In the genomic region with DNA sequence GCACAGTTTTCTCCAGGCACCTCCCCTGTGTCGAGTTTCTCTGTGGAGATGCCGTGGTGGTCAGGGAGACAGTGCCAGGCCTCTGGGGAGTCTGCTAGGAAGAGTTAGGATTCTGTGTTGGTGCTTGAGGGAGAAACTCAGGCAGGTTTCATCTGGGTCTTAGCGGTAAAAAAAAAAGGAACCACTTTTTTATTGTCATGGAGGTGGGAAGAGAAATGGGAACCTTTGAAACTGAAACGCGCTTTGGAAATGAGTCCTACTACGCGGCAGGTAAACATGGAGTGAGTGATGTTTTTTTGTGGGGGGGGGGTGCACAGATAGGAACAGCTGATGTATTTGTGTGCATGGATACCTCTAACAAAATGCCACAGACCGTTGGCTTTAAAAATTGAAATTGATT, we compare ENCODE assay signal across 16 mouse cellular contexts. TPM values are rescaled to one million over a fixed set of nuclear protein-coding genes. Genes with fewer than 3 reads are reported as not detected.
DNase-seq lines count a peak whose midpoint lies in the region; ATAC-seq and TF ChIP-seq lines count a peak whose summit lies in the region.
"Had no signal": no experiment of that assay in that cellular context is flagged by ENCODE, and none has a peak within 500 bp of the region (broad histone marks: within the 10 kb centered on the region; RNA-seq: fewer than 3 reads in every experiment).

No protein-coding gene starts in this region.

- no peak for TF ChIP-seq EP300 in liver, postnatal 0 days (IDR thresholded peaks at IDR 0.05; ENCODE audit: low read depth)

- TF ChIP-seq CTCF in intestine, postnatal 0 days (IDR thresholded peaks at IDR 0.05; ENCODE audit: low read depth), result no peak
- TF ChIP-seq CTCF in lung, adult 2 months (IDR thresholded peaks at IDR 0.05; ENCODE audit: insufficient read depth, low read length), result no peak
- TF ChIP-seq CTCF in liver, postnatal 0 days (IDR thresholded peaks at IDR 0.05; ENCODE audit: low read depth), result no peak

- TF ChIP-seq POLR2A in lung, adult 2 months (IDR thresholded peaks at IDR 0.05; ENCODE audit: borderline replicate concordance, extremely low read depth, low read depth, low read length), result no peak

- ATAC-seq in intestine, embryonic 14.5 days (replicated peaks; ENCODE audit: low FRiP score, low TSS enrichment, low read depth), result no peak
- no peak for ATAC-seq in intestine, postnatal 0 days
- no peak for ATAC-seq in lung, embryonic 15.5 days (ENCODE audit: borderline replicate concordance, extremely low read depth, low FRiP score, low TSS enrichment)
- ATAC-seq in intestine, embryonic 15.5 days, result no peak
- ATAC-seq in liver, postnatal 0 days, result no peak

- no peak overlapping the region for H3K4me3 ChIP-seq in intestine, embryonic 14.5 days (ENCODE audit: low read depth, low read length)
- H3K4me3 ChIP-seq in intestine, postnatal 0 days (ENCODE audit: low read depth, low read length), result no peak overlapping the region
- H3K4me3 ChIP-seq in lung, embryonic 15.5 days, result no peak overlapping the region
- H3K4me3 ChIP-seq in lung, adult 2 months (replicated peaks; ENCODE audit: extremely low read depth, low read depth, low read length), result no peak overlapping the region
- no peak overlapping the region for H3K4me3 ChIP-seq in intestine, embryonic 15.5 days (replicated peaks)
- H3K4me3 ChIP-seq in liver, postnatal 0 days (ENCODE audit: low read depth, low read length), result no peak overlapping the region
- H3K4me3 ChIP-seq: embryonic facial prominence, embryonic 13.5 days; heart, embryonic 10.5 days; hindbrain, embryonic 15.5 days; limb, embryonic 10.5 days; megakaryocyte, embryonic 14.5 days had no signal

- no peaks in the 10 kb centered on the region for H3K9me3 ChIP-seq in intestine, embryonic 14.5 days (ENCODE audit: control insufficient read depth, low read length)
- no peaks in the 10 kb centered on the region for H3K9me3 ChIP-seq in intestine, postnatal 0 days (ENCODE audit: control insufficient read depth)
- H3K9me3 ChIP-seq in lung, embryonic 15.5 days, result no peaks in the 10 kb centered on the region
- no peaks in the 10 kb centered on the region for H3K9me3 ChIP-seq in intestine, embryonic 15.5 days
- H3K9me3 ChIP-seq in liver, postnatal 0 days (ENCODE audit: low read length), result no peaks in the 10 kb centered on the region
- H3K9me3 ChIP-seq: embryonic facial prominence, embryonic 13.5 days; heart, embryonic 10.5 days; hindbrain, embryonic 15.5 days; limb, embryonic 10.5 days had no signal

- H3K36me3 ChIP-seq in intestine, embryonic 14.5 days (ENCODE audit: control insufficient read depth, insufficient read depth, low read length), result 0 out of 2 replicates have a peak, but pooled peaks cover 4% of the 10 kb centered on the region
- no peaks in the 10 kb centered on the region; the same call in 1 of the 2 replicates for H3K36me3 ChIP-seq in intestine, postnatal 0 days (ENCODE audit: control insufficient read depth, insufficient read depth)
- 0 out of 2 replicates have a peak, but pooled peaks cover 4% of the 10 kb centered on the region for H3K36me3 ChIP-seq in lung, embryonic 15.5 days
- H3K36me3 ChIP-seq in intestine, embryonic 15.5 days, result no peaks in the 10 kb centered on the region
- peaks cover 12% of the 10 kb centered on the region for H3K36me3 ChIP-seq in liver, postnatal 0 days (replicated peaks; ENCODE audit: insufficient read depth, low read length)
- H3K36me3 ChIP-seq: embryonic facial prominence, embryonic 13.5 days; heart, embryonic 10.5 days; hindbrain, embryonic 15.5 days; limb, embryonic 10.5 days had no signal

- peak overlapping the region; percentile 12; the same call in 1 of the 2 replicates for H3K4me2 ChIP-seq in intestine, embryonic 14.5 days (ENCODE audit: low read length)
- H3K4me2 ChIP-seq in intestine, postnatal 0 days (replicated peaks; ENCODE audit: low read depth), result no peak overlapping the region
- no peak overlapping the region for H3K4me2 ChIP-seq in lung, embryonic 15.5 days
- no peak overlapping the region for H3K4me2 ChIP-seq in intestine, embryonic 15.5 days (replicated peaks)
- H3K4me2 ChIP-seq in liver, postnatal 0 days (ENCODE audit: low read depth, low read length), result 0 out of 2 replicates have a peak overlapping the region, but pooled peaks have one; percentile 13
- H3K4me2 ChIP-seq: embryonic facial prominence, embryonic 13.5 days; hindbrain, embryonic 15.5 days had no signal

- no peaks in the 10 kb centered on the region for H3K27me3 ChIP-seq in intestine, embryonic 14.5 days (replicated peaks; ENCODE audit: control insufficient read depth, insufficient read depth, low read length)
- no peaks in the 10 kb centered on the region for H3K27me3 ChIP-seq in intestine, postnatal 0 days (replicated peaks; ENCODE audit: control insufficient read depth, insufficient read depth, low read length)
- no peaks in the 10 kb centered on the region for H3K27me3 ChIP-seq in lung, embryonic 15.5 days
- no peaks in the 10 kb centered on the region for H3K27me3 ChIP-seq in intestine, embryonic 15.5 days (replicated peaks)
- H3K27me3 ChIP-seq in liver, postnatal 0 days (ENCODE audit: insufficient read depth, low read length), result no peaks in the 10 kb centered on the region
- H3K27me3 ChIP-seq: hindbrain, embryonic 15.5 days had no signal

- no peak overlapping the region for H3K9ac ChIP-seq in intestine, embryonic 14.5 days (ENCODE audit: low read length)
- H3K9ac ChIP-seq in intestine, postnatal 0 days (ENCODE audit: low read depth, low read length), result no peak overlapping the region
- H3K9ac ChIP-seq in lung, embryonic 15.5 days, result no peak overlapping the region
- H3K9ac ChIP-seq in intestine, embryonic 15.5 days, result no peak overlapping the region
- H3K9ac ChIP-seq in liver, postnatal 0 days (replicated peaks), result no peak overlapping the region
- H3K9ac ChIP-seq: embryonic facial prominence, embryonic 13.5 days; hindbrain, embryonic 15.5 days had no signal

- 77% methylated on average over 8 of the region's 8 CpGs for WGBS in intestine, embryonic 14.5 days
- 68% methylated on average over 8 of the region's 8 CpGs for WGBS in intestine, postnatal 0 days
- WGBS in lung, embryonic 15.5 days, result 75% methylated on average over 8 of the region's 8 CpGs
- WGBS in lung, adult 2 months, result 78% methylated on average over 8 of the region's 8 CpGs
- WGBS in intestine, embryonic 15.5 days, result 72% methylated on average over 8 of the region's 8 CpGs
- 75% methylated on average over 8 of the region's 8 CpGs for WGBS in liver, postnatal 0 days (ENCODE audit: insufficient replicate concordance)

- no peak for DNase-seq in intestine, embryonic 14.5 days (ENCODE audit: low spot score)
- DNase-seq in lung, adult 2 months, result no peak
- DNase-seq in liver, postnatal 0 days, result no peak
- no peak for DNase-seq in embryo, embryonic 9.5 days (ENCODE audit: extremely low spot score)
- DNase-seq: cerebellum, postnatal 36 days; gastrocnemius, postnatal 10 days; heart, postnatal 36 days; thymus, postnatal 14 days had no signal

- peak overlapping the region; percentile 70; the same call in 1 of the 2 replicates for H3K27ac ChIP-seq in intestine, embryonic 14.5 days (ENCODE audit: low read depth)
- no peak overlapping the region for H3K27ac ChIP-seq in intestine, postnatal 0 days (ENCODE audit: low read depth, low read length)
- peak overlapping the region; percentile 60; the same call in 1 of the 2 replicates for H3K27ac ChIP-seq in lung, embryonic 15.5 days
- peak overlapping the region; percentile 71 for H3K27ac ChIP-seq in intestine, embryonic 15.5 days
- H3K27ac ChIP-seq in liver, postnatal 0 days (ENCODE audit: low read depth), result no peak overlapping the region
- H3K27ac ChIP-seq: heart, embryonic 10.5 days; hindbrain, embryonic 15.5 days had no signal

- peaks cover 15% of the 10 kb centered on the region for H3K4me1 ChIP-seq in intestine, embryonic 14.5 days (replicated peaks; ENCODE audit: control insufficient read depth, insufficient read depth, low read length)
- H3K4me1 ChIP-seq in intestine, postnatal 0 days (replicated peaks; ENCODE audit: control insufficient read depth, insufficient read depth, low read length), result no peaks in the 10 kb centered on the region
- peaks cover 39% of the 10 kb centered on the region for H3K4me1 ChIP-seq in lung, embryonic 15.5 days
- peaks cover 5% of the 10 kb centered on the region; the same call in 1 of the 2 replicates for H3K4me1 ChIP-seq in lung, adult 2 months (ENCODE audit: control insufficient read depth, insufficient read depth, low read length)
- H3K4me1 ChIP-seq in intestine, embryonic 15.5 days (replicated peaks), result peaks cover 31% of the 10 kb centered on the region
- peaks cover 55% of the 10 kb centered on the region for H3K4me1 ChIP-seq in liver, postnatal 0 days (ENCODE audit: insufficient read depth)
- H3K4me1 ChIP-seq: megakaryocyte, embryonic 14.5 days had no signal

RNA-seq across cellular contexts. Expression of gene Mgll, which starts 12.1 kb away (rescaled TPM):
- polyA plus RNA-seq in intestine, embryonic 14.5 days (2014; fragmentation: Nextera tagmentation; extraction: Ambion mirVana), result 88.3 and 94.2 TPM in 2 replicates
- polyA plus RNA-seq in intestine, postnatal 0 days (2015; fragmentation: Nextera tagmentation; extraction: Ambion mirVana), result 65.4 and 78.2 TPM in 2 replicates
- polyA plus RNA-seq in lung, embryonic 15.5 days (2015; fragmentation: Nextera tagmentation; extraction: Ambion mirVana), result 75.8 and 76.7 TPM in 2 replicates
- polyA plus RNA-seq in lung, adult 2 months (2012; rRNA removed), result 110 and 128 TPM in 2 replicates
- 71.6 and 75.9 TPM in 2 replicates for polyA plus RNA-seq in intestine, embryonic 15.5 days (2015; fragmentation: Nextera tagmentation; extraction: Ambion mirVana)
- polyA plus RNA-seq in liver, postnatal 0 days (2015; fragmentation: Nextera tagmentation; extraction: Ambion mirVana), result 106 and 121 TPM in 2 replicates

Comparison
In these comparisons a context has a peak if more than half of its experiments do, and no peak if none do; other contexts are left out.
1. H3K27ac ChIP-seq: peak in intestine, embryonic 14.5 days (single experiment), lung, embryonic 15.5 days (single experiment) and intestine, embryonic 15.5 days (single experiment); none in intestine, postnatal 0 days (single experiment) and liver, postnatal 0 days (single experiment).
2. H3K4me2 ChIP-seq: peak in intestine, embryonic 14.5 days (single experiment) and liver, postnatal 0 days (single experiment); none in intestine, postnatal 0 days (single experiment), lung, embryonic 15.5 days (single experiment) and intestine, embryonic 15.5 days (single experiment).